In the genomic region with DNA sequence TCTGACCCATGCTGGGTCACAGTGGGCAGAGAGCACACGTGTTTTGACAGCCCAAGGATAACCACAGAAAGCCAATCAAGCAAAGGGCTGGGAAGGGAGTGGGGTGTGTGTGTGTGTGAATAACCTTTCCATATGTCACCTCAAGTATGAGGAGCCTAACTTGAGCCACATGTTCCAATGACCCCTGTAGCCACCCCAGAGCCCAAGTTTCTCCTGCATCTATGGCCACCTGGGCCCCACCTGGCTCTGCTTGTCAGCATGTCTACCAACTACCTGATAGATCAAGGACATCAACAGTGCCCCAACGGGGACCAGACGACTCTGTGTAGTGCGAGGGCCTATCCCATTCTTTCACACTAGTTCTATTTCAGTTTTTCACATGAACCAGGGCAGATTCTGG, we compare ENCODE assay signal across 19 mouse cellular contexts. TPM values are rescaled to one million over a fixed set of nuclear protein-coding genes. Genes with fewer than 3 reads are reported as not detected.
"Had no signal": no experiment of that assay in that cellular context is flagged by ENCODE, and none has a peak within 500 bp of the region (broad histone marks: within the 10 kb centered on the region; RNA-seq: fewer than 3 reads in every experiment).

No protein-coding gene starts in this region.

- H3K36me3 ChIP-seq: liver, embryonic 13.5 days; neural tube, embryonic 12.5 days; neural tube, embryonic 15.5 days had no signal

- H3K27me3 ChIP-seq: neural tube, embryonic 12.5 days had no signal

- H3K9me3 ChIP-seq: liver, embryonic 13.5 days; neural tube, embryonic 12.5 days; neural tube, embryonic 15.5 days had no signal

- H3K9ac ChIP-seq: liver, embryonic 13.5 days; neural tube, embryonic 12.5 days; neural tube, embryonic 15.5 days had no signal

- H3K4me3 ChIP-seq: left cerebral cortex, adult 2 months; liver, embryonic 13.5 days; neural tube, embryonic 12.5 days; neural tube, embryonic 15.5 days had no signal

- H3K4me1 ChIP-seq: liver, embryonic 13.5 days had no signal

- DNase-seq: kidney, postnatal 25 days; layer of hippocampus, postnatal 36 days; liver, embryonic 13.5 days; lung, adult 2 months; lung, postnatal 14 days; lung, postnatal 4 days; right cerebral cortex, adult 18-20 months; right cerebral cortex, postnatal 14 days; right cerebral cortex, postnatal 4 days; thymus, adult 2 months; thymus, postnatal 14 days; thymus, postnatal 4 days had no signal

- H3K27ac ChIP-seq: kidney, postnatal 0 days; left cerebral cortex, adult 2 months; liver, embryonic 13.5 days; neural tube, embryonic 12.5 days; neural tube, embryonic 15.5 days; stomach, postnatal 0 days had no signal

- H3K4me2 ChIP-seq: liver, embryonic 13.5 days; midbrain, embryonic 11.5 days; neural tube, embryonic 12.5 days; neural tube, embryonic 15.5 days had no signal

RNA-seq across cellular contexts. Expression of a gene that starts 7.7 kb away (rescaled TPM):
- total RNA-seq: megakaryocyte progenitor cell, adult 5-6 weeks had no signal
